Comparison of ENCODE assay signal across 9 mouse cellular contexts in the genomic region with DNA sequence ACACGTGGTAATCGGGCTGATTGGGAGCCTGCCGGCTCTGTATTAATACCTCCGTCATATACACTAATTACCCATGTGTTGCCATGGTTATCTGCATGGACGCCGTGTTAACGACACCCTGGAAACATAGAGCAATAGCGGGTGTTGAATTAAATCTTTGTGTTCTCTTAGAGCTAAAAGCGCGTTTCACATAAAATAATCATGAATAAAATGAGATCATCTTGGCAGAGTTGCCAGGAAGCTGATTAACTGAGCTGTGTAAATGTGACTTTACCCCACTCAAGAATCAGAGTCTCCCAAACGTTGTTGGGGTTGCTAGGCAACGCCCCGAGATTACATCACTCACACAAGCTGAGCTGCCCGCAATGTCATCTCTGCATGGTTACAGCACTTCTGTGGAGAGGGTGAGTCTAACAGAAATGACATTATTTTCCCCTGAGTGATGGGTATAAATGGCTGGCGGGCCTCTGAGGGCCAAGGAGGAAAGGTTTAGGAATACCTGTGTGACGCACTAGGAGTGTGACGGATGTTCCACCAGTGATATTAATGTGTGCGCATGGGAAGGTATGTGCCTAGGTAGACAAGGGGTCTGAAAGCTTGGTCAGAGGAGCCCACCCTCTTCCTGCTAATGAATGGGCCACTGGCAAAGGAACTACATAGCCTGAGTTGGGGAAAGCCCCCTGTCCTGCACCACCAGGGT. TPM values are rescaled to one million over a fixed set of nuclear protein-coding genes. Genes with fewer than 3 reads are reported as not detected.
A peak's percentile ranks its signal among the peaks of the same experiment; 100 is the strongest.
DNase-seq lines count a peak whose midpoint lies in the region; ATAC-seq and TF ChIP-seq lines count a peak whose summit lies in the region.
"Had no signal": no experiment of that assay in that cellular context is flagged by ENCODE, and none has a peak within 500 bp of the region (broad histone marks: within the 10 kb centered on the region; RNA-seq: fewer than 3 reads in every experiment).

No protein-coding gene starts in this region.

- no peak overlapping the region for H3K27ac ChIP-seq in embryonic facial prominence, embryonic 10.5 days (replicated peaks)
- 0 out of 2 replicates have a peak overlapping the region, but pooled peaks have one; percentile 15 for H3K27ac ChIP-seq in intestine, postnatal 0 days (ENCODE audit: low read depth, low read length)
- peak overlapping the region; percentile 88 for H3K27ac ChIP-seq in midbrain, embryonic 16.5 days (ENCODE audit: low read length)

- H3K4me1 ChIP-seq in embryonic facial prominence, embryonic 10.5 days, result peaks cover 33% of the 10 kb centered on the region
- peaks cover 6% of the 10 kb centered on the region; the same call in 1 of the 2 replicates for H3K4me1 ChIP-seq in intestine, postnatal 0 days (replicated peaks; ENCODE audit: control insufficient read depth, insufficient read depth, low read length)
- H3K4me1 ChIP-seq in midbrain, embryonic 16.5 days (ENCODE audit: control insufficient read depth, insufficient read depth, low read length), result peaks cover 19% of the 10 kb centered on the region

- WGBS in embryonic facial prominence, embryonic 10.5 days, result 77% methylated on average over 18 of the region's 18 CpGs
- 30% methylated on average over 18 of the region's 18 CpGs for WGBS in intestine, postnatal 0 days
- 20% methylated on average over 18 of the region's 18 CpGs for WGBS in midbrain, embryonic 16.5 days

- no peak overlapping the region for H3K9ac ChIP-seq in intestine, postnatal 0 days (ENCODE audit: low read depth, low read length)
- peak overlapping the region; percentile 20; the same call in 1 of the 2 replicates for H3K9ac ChIP-seq in midbrain, embryonic 16.5 days (ENCODE audit: low read depth, low read length)

- no peaks in the 10 kb centered on the region for H3K27me3 ChIP-seq in embryonic facial prominence, embryonic 10.5 days (replicated peaks; ENCODE audit: low read depth, poor library complexity, severe bottlenecking)
- H3K27me3 ChIP-seq in intestine, postnatal 0 days (replicated peaks; ENCODE audit: control insufficient read depth, insufficient read depth, low read length), result no peaks in the 10 kb centered on the region
- no peaks in the 10 kb centered on the region for H3K27me3 ChIP-seq in midbrain, embryonic 16.5 days (ENCODE audit: control insufficient read depth, insufficient read depth, low read depth, low read length)

- no peak for TF ChIP-seq CTCF in intestine, postnatal 0 days (IDR thresholded peaks at IDR 0.05; ENCODE audit: low read depth)

- DNase-seq in cerebellum, adult 9-11 months, result peak; percentile 12
- DNase-seq in cerebellum, adult 11 months, result no peak
- DNase-seq in embryonic facial prominence, embryonic 10.5 days (ENCODE audit: low spot score), result peak; percentile 66
- peak; percentile 83 to 86 for DNase-seq in heart, adult 18-20 months
- DNase-seq in left cerebral cortex, postnatal 25 days (ENCODE audit: low spot score in 2 of 2), result peak; percentile 84 to 95
- DNase-seq in testis, postnatal 14 days (ENCODE audit: low spot score), result no peak

- no peaks in the 10 kb centered on the region for H3K36me3 ChIP-seq in embryonic facial prominence, embryonic 10.5 days (replicated peaks)
- no peaks in the 10 kb centered on the region for H3K36me3 ChIP-seq in intestine, postnatal 0 days (ENCODE audit: control insufficient read depth, insufficient read depth)
- no peaks in the 10 kb centered on the region for H3K36me3 ChIP-seq in midbrain, embryonic 16.5 days (ENCODE audit: control insufficient read depth, insufficient read depth, low read length)

- no peaks in the 10 kb centered on the region for H3K9me3 ChIP-seq in embryonic facial prominence, embryonic 10.5 days
- H3K9me3 ChIP-seq in intestine, postnatal 0 days (ENCODE audit: control insufficient read depth), result no peaks in the 10 kb centered on the region
- no peaks in the 10 kb centered on the region for H3K9me3 ChIP-seq in midbrain, embryonic 16.5 days (replicated peaks; ENCODE audit: control insufficient read depth, low read length, poor library complexity, severe bottlenecking)

- peak; percentile 74 for ATAC-seq in intestine, postnatal 0 days
- peak; percentile 95 for ATAC-seq in midbrain, embryonic 16.5 days

- no peak overlapping the region for H3K4me3 ChIP-seq in embryonic facial prominence, embryonic 10.5 days
- H3K4me3 ChIP-seq in intestine, postnatal 0 days (ENCODE audit: low read depth, low read length), result no peak overlapping the region
- H3K4me3 ChIP-seq in midbrain, embryonic 16.5 days (ENCODE audit: low read depth, low read length), result peak overlapping the region; percentile 23; the same call in 1 of the 2 replicates
- H3K4me3 ChIP-seq: megakaryocyte, embryonic 14.5 days had no signal

- peak overlapping the region; percentile 41 for H3K4me2 ChIP-seq in intestine, postnatal 0 days (replicated peaks; ENCODE audit: low read depth)
- H3K4me2 ChIP-seq in midbrain, embryonic 16.5 days (ENCODE audit: low read length), result peak overlapping the region; percentile 45

- intact Hi-C loops in left cerebral cortex, postnatal 25 days (cut with DNase I), result no loop called here

RNA-seq across cellular contexts. Expression of gene Wdr5, which starts 58.1 kb away (rescaled TPM):
- polyA plus RNA-seq in embryonic facial prominence, embryonic 10.5 days (2016; fragmentation: Nextera tagmentation; extraction: Ambion mirVana), result 81.5 and 86.2 TPM in 2 replicates
- 10 to 100 TPM; 23.5 to 26.5 TPM for total RNA-seq in heart, adult 18-20 months (2021)
- 15.6 and 16.2 TPM in 2 replicates for polyA plus RNA-seq in intestine, postnatal 0 days (2015; fragmentation: Nextera tagmentation; extraction: Ambion mirVana)
- total RNA-seq in left cerebral cortex, postnatal 25 days (2021), result 10 to 100 TPM; 25.8 to 28.4 TPM
- 42.6 and 44.4 TPM in 2 replicates for polyA plus RNA-seq in midbrain, embryonic 16.5 days (2015; fragmentation: Nextera tagmentation; extraction: Ambion mirVana)

Comparison
In these comparisons a context has a peak if more than half of its experiments do, and no peak if none do; other contexts are left out.
1. DNase-seq: peak in cerebellum, adult 9-11 months (single experiment), embryonic facial prominence, embryonic 10.5 days (single experiment), heart, adult 18-20 months (2 of 2) and left cerebral cortex, postnatal 25 days (2 of 2); none in cerebellum, adult 11 months (single experiment) and testis, postnatal 14 days (single experiment).